Mouse (Mus musculus) hindbrain, embryonic 13.5 days (tissue): ENCODE measurements around the gene Cryzl2. TPM values are rescaled to one million over a fixed set of nuclear protein-coding genes. Genes with fewer than 3 reads are reported as not detected.

ENCODE experiments used
- ATAC-seq: fragments of 200-750 bp; cut with Nextera tagmentation; 2 replicates; pipeline ENCODE4 v1.8.0; 2017; ENCODE audit warnings: moderate TSS enrichment; ENCODE audit not compliant: low FRiP score
- H3K27ac ChIP-seq: fragments of 300-500 bp; sonication (generic); 2 replicates; pipeline ENCODE4 v1.5.1; 2015; ENCODE audit warnings: inconsistent platforms, mild to moderate bottlenecking, moderate library complexity
- H3K27me3 ChIP-seq: fragments of 300-500 bp; sonication (generic); 2 replicates; pipeline ENCODE4 v1.6.1; 2015; ENCODE audit warnings: mild to moderate bottlenecking, inconsistent platforms
- H3K36me3 ChIP-seq: fragments of 300-500 bp; sonication (generic); 2 replicates; pipeline ENCODE4 v1.6.1; 2015; ENCODE audit warnings: mild to moderate bottlenecking, inconsistent platforms
- H3K4me1 ChIP-seq: fragments of 300-500 bp; sonication (generic); replicated peaks from 2 replicates; pipeline ENCODE4 v1.6.1; 2015; ENCODE audit warnings: inconsistent platforms
- H3K4me2 ChIP-seq: fragments of 300-500 bp; sonication (generic); 2 replicates; pipeline ENCODE4 v1.6.1; 2015; ENCODE audit warnings: inconsistent platforms, mild to moderate bottlenecking, moderate library complexity
- H3K4me3 ChIP-seq: fragments of 300-500 bp; sonication (generic); 2 replicates; pipeline ENCODE4 v1.5.1; 2015; ENCODE audit warnings: mild to moderate bottlenecking, inconsistent platforms
- H3K9ac ChIP-seq: fragments of 300-500 bp; sonication (generic); 2 replicates; pipeline ENCODE4 v1.6.1; 2015; ENCODE audit warnings: mild to moderate bottlenecking, inconsistent platforms
- H3K9me3 ChIP-seq: fragments of 300-500 bp; sonication (generic); 2 replicates; pipeline ENCODE4 v1.6.1; 2016; ENCODE audit warnings: inconsistent platforms
- WGBS: fragments of 180-500 bp; shearing (Covaris S2); methylation state at CpG from one replicate; pipeline ENCODE4 v1.1.7; 2015; 5-methylcytosine and 5-hydroxymethylcytosine counted together
- polyA plus RNA-seq: library from polyadenylated mRNA; unstranded; fragments of >200 nt; fragmentation: Nextera tagmentation; extraction: Ambion mirVana; gene quantifications from 2 replicates; pipeline ENCODE4 v1.2.1, GENCODE M21; 2015

The Cryzl2 gene
- polyA plus RNA-seq, 1 experiment from 2014 or later, result 8.8 TPM

GRCm38 (mm10) chr1:157501352-157501945 is 43.1 kb downstream of the Cryzl2 start:
- 84% methylated on average over 6 of the region's 6 CpGs for WGBS
- Histone ChIP-seq H3K27me3 (0 out of 2 replicates have a peak, but pooled peaks cover 3% of the 10 kb centered on the region), H3K9me3 (no peaks in the 10 kb centered on the region), H3K27ac (no peak overlapping the region), H3K4me3 (no peak overlapping the region), H3K9ac (no peak overlapping the region), H3K4me1 (no peaks in the 10 kb centered on the region), H3K4me2 (no peak overlapping the region), H3K36me3 (no peaks in the 10 kb centered on the region)
- ATAC-seq, result peak; percentile 36; the same call in 1 of the 2 replicates

DNA sequence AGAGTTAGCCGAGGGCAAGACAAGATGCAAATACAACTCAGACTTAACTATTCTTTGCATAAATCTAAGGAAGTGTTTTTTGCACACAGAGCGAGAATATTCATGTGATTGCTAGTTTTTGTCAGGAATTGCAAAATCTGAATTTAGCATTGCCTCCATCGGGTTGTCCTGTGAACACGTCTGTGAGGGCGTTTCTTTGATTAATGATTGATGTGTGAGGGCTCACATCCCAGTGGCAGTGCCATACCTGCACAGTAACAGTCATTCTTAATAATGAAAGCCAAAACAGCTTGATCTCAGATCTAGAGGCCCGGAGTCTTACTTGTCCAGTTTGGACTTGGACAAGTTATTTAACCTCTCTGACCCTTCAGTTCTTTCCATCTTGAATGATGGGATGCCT is 44.7 kb downstream of the Cryzl2 start:
- H3K4me3 ChIP-seq, result no peak overlapping the region
- no peak overlapping the region for H3K4me2 ChIP-seq
- H3K27ac ChIP-seq, result no peak overlapping the region
- ATAC-seq, result no peak
- 0 out of 2 replicates have a peak, but pooled peaks cover 3% of the 10 kb centered on the region for H3K27me3 ChIP-seq
- no peak overlapping the region for H3K9ac ChIP-seq
- WGBS, result 67% methylated on average over 6 of the region's 6 CpGs
- no peaks in the 10 kb centered on the region for H3K36me3 ChIP-seq
- 0 out of 2 replicates have a peak, but pooled peaks cover 9% of the 10 kb centered on the region for H3K4me1 ChIP-seq
- H3K9me3 ChIP-seq, result no peaks in the 10 kb centered on the region

- Histone ChIP-seq H3K4me2 (no peak within 1 kb of the TSS), H3K36me3 (no peaks in the 10 kb centered on the region), H3K9ac (no peak within 1 kb of the TSS), H3K27me3 (peaks cover 6% of the 10 kb centered on the region), H3K4me1 (peaks cover 18% of the 10 kb centered on the region), H3K9me3 (no peaks in the 10 kb centered on the region), H3K27ac (no peak within 1 kb of the TSS), H3K4me3 (no peak within 1 kb of the TSS)
- WGBS, result 17% methylated on average over 5 of the region's 5 CpGs
- ATAC-seq, result no peak
Observed at GRCm38 (mm10) chr1:157506522-157506921, 48.1 kb downstream of the Cryzl2 start, which contains the start of gene Sec16b. Sec16b (plus strand) TSS chr1:157506728.

GRCm38 (mm10) chr1:157506995-157507595 is 48.7 kb downstream of the Cryzl2 start:
- Histone ChIP-seq H3K4me2 (no peak overlapping the region), H3K9me3 (no peaks in the 10 kb centered on the region), H3K4me1 (peaks cover 18% of the 10 kb centered on the region), H3K27ac (no peak overlapping the region), H3K9ac (no peak overlapping the region), H3K27me3 (peaks cover 6% of the 10 kb centered on the region), H3K4me3 (no peak overlapping the region), H3K36me3 (no peaks in the 10 kb centered on the region)
- WGBS, result 31% methylated on average over 4 of the region's 4 CpGs
- peak; percentile 54; the same call in 1 of the 2 replicates for ATAC-seq

- ATAC-seq, result no peak
- Histone ChIP-seq H3K4me3 (no peak overlapping the region), H3K27me3 (peaks cover 6% of the 10 kb centered on the region), H3K4me1 (peaks cover 18% of the 10 kb centered on the region), H3K27ac (no peak overlapping the region), H3K9me3 (no peaks in the 10 kb centered on the region), H3K9ac (no peak overlapping the region), H3K4me2 (no peak overlapping the region), H3K36me3 (no peaks in the 10 kb centered on the region)
- 48% methylated on average over 5 of the region's 5 CpGs for WGBS
Observed at GRCm38 (mm10) chr1:157507814-157508213, 49.4 kb downstream of the Cryzl2 start.

GRCm38 (mm10) chr1:157512690-157513448 is 54.5 kb downstream of the Cryzl2 start:
- Histone ChIP-seq H3K4me1 (peaks cover 12% of the 10 kb centered on the region), H3K9me3 (no peaks in the 10 kb centered on the region), H3K4me2 (no peak overlapping the region), H3K27me3 (peaks cover 6% of the 10 kb centered on the region), H3K9ac (no peak overlapping the region), H3K4me3 (no peak overlapping the region), H3K36me3 (no peaks in the 10 kb centered on the region), H3K27ac (no peak overlapping the region)
- WGBS, result 64% methylated on average over 11 of the region's 11 CpGs
- ATAC-seq, result no peak

GRCm38 (mm10) chr1:157513559-157513958 is 55.2 kb downstream of the Cryzl2 start:
- WGBS, result 88% methylated on average over 9 of the region's 9 CpGs
- Histone ChIP-seq H3K9me3 (no peaks in the 10 kb centered on the region), H3K9ac (no peak overlapping the region), H3K27me3 (peaks cover 4% of the 10 kb centered on the region), H3K4me3 (no peak overlapping the region), H3K27ac (no peak overlapping the region), H3K36me3 (no peaks in the 10 kb centered on the region), H3K4me2 (no peak overlapping the region), H3K4me1 (peaks cover 16% of the 10 kb centered on the region)
- no peak for ATAC-seq

- WGBS, result 75% methylated on average over 4 of the region's 4 CpGs
- H3K4me2 ChIP-seq, result no peak overlapping the region
- H3K9me3 ChIP-seq, result no peaks in the 10 kb centered on the region
- no peak overlapping the region for H3K27ac ChIP-seq
- no peaks in the 10 kb centered on the region for H3K36me3 ChIP-seq
- ATAC-seq, result no peak
- H3K4me1 ChIP-seq, result peaks cover 22% of the 10 kb centered on the region
- H3K27me3 ChIP-seq, result no peaks in the 10 kb centered on the region
- H3K9ac ChIP-seq, result no peak overlapping the region
- H3K4me3 ChIP-seq, result no peak overlapping the region
Observed at GRCm38 (mm10) chr1:157514298-157514697, 55.9 kb downstream of the Cryzl2 start.

DNA sequence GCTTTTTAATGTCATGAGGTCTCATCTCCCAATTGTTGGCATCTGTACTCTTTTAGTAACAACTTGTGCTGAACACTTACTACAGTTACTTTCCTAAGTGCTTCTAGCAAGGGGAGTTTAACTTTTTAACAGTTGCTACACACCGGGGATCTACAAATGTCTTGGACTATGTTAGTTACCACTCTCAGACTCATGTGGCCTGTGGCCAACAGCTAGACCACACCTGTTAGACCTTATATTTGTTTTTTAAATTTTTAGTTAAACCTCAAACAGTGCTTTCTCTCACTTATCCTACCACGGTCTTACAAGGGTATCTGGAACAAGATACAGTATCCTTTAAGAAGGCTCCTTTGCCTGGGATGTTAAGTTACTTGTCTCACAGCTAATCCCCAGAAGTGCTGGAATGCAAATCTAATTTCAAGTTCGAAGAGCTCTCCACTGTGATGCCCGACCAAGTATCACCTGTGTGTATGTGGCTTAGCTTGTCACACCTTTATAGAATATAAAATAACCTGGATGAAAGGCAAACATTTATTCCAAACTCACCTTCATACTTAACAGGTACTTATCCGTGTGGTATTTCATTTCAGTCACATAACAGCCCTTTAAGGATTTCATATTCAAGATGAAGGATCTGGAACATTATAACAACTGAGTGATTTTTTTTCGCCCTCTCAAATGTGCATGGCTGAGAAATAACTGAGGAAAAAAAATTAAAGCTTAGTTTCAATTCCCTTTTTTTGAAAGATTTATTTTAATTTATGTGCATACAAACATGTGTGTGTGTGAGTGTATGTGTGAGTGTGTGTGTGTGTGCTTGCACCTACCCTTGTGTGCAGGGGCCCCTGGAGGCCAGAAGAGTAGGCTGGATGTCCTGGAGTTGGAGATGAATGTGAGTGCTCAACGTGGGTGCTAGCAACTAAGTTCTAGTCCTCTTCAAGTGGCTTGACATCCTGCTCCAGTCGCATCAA is 58.7 kb downstream of the Cryzl2 start:
- no peaks in the 10 kb centered on the region for H3K9me3 ChIP-seq
- WGBS, result 90% methylated on average over 8 of the region's 8 CpGs
- no peak overlapping the region for H3K9ac ChIP-seq
- 0 out of 2 replicates have a peak, but pooled peaks cover 6% of the 10 kb centered on the region for H3K27me3 ChIP-seq
- H3K4me3 ChIP-seq, result no peak overlapping the region
- no peak overlapping the region for H3K27ac ChIP-seq
- H3K4me1 ChIP-seq, result peaks cover 14% of the 10 kb centered on the region
- ATAC-seq, result no peak
- no peaks in the 10 kb centered on the region for H3K36me3 ChIP-seq
- no peak overlapping the region for H3K4me2 ChIP-seq

DNA sequence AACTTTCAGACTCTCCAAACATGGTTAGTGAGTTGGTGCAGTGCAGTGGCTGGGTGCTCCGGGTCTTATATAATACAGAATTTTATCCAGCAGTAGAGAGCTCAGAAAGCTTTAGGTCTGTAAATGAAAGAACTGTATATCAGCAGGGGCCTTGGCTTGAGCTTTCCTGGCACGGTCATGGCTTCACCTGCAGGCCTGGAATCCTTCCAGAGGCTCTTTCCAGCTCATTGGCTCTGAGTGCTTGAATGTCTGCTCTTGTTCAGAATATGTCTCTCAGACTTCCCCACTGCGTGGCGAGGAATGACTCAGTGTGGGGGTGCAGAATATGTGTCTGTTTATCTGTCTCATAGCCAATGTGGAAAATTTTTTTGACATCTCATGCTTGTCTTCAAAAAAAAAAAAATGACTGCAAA is 59.7 kb downstream of the Cryzl2 start:
- ATAC-seq, result 0 out of 2 replicates have a peak, but pooled peaks have one; percentile 52
- 45% methylated on average over 4 of the region's 4 CpGs for WGBS
- no peak overlapping the region for H3K4me2 ChIP-seq
- peaks cover 14% of the 10 kb centered on the region for H3K4me1 ChIP-seq
- no peak overlapping the region for H3K9ac ChIP-seq
- H3K27ac ChIP-seq, result no peak overlapping the region
- H3K4me3 ChIP-seq, result no peak overlapping the region
- 0 out of 2 replicates have a peak, but pooled peaks cover 6% of the 10 kb centered on the region for H3K27me3 ChIP-seq
- H3K36me3 ChIP-seq, result no peaks in the 10 kb centered on the region
- H3K9me3 ChIP-seq, result no peaks in the 10 kb centered on the region

GRCm38 (mm10) chr1:157519396-157519795 is 61.0 kb downstream of the Cryzl2 start:
- Histone ChIP-seq H3K9ac (no peak overlapping the region), H3K4me1 (peaks cover 14% of the 10 kb centered on the region), H3K4me2 (no peak overlapping the region), H3K9me3 (no peaks in the 10 kb centered on the region), H3K36me3 (no peaks in the 10 kb centered on the region), H3K4me3 (no peak overlapping the region), H3K27ac (no peak overlapping the region), H3K27me3 (0 out of 2 replicates have a peak, but pooled peaks cover 6% of the 10 kb centered on the region)
- 55% methylated on average over 2 of the region's 2 CpGs for WGBS
- ATAC-seq, result no peak
